Mouse (Mus musculus): Measurements from ENCODE around the gene Fam120b. TPM values are rescaled to one million over a fixed set of nuclear protein-coding genes. Genes with fewer than 3 reads are reported as not detected.

The Fam120b gene
- total RNA-seq (2015) (9.7 and 13.1 TPM in 2 replicates), total RNA-seq (2017) (12.2 and 13.4 TPM in 2 replicates)

- peak; percentile 99 for ATAC-seq (replicated peaks; ENCODE audit: poor library complexity)
These were observed at the start of gene Fam120b for GRCm38 (mm10) chr17:15395997-15396675. Gene Fam120b, plus strand, starts transcription at chr17:15396202.

- ATAC-seq (replicated peaks; ENCODE audit: poor library complexity): no peak
These were observed 45.9 kb upstream of the Fam120b start for GRCm38 (mm10) chr17:15350152-15350551.

- peak; percentile 77 for ATAC-seq (replicated peaks; ENCODE audit: poor library complexity)
These were observed 43.0 kb upstream of the Fam120b start for GRCm38 (mm10) chr17:15352869-15353610.

- no peak for ATAC-seq (replicated peaks; ENCODE audit: poor library complexity)
These were observed 42.0 kb upstream of the Fam120b start for GRCm38 (mm10) chr17:15354006-15354405.

- ATAC-seq (replicated peaks; ENCODE audit: poor library complexity): peak; percentile 54
These were observed 40.9 kb upstream of the Fam120b start for GRCm38 (mm10) chr17:15355072-15355471.

GRCm38 (mm10) chr17:15356526-15356925 is 39.5 kb upstream of the Fam120b start:
- ATAC-seq (replicated peaks; ENCODE audit: poor library complexity): no peak

- no peak for ATAC-seq (replicated peaks; ENCODE audit: poor library complexity)
These were observed 38.9 kb upstream of the Fam120b start for GRCm38 (mm10) chr17:15357071-15357470.

- no peak for ATAC-seq (replicated peaks; ENCODE audit: poor library complexity)
These were observed 32.3 kb upstream of the Fam120b start for GRCm38 (mm10) chr17:15363656-15364055.

GRCm38 (mm10) chr17:15365650-15366049 is 30.4 kb upstream of the Fam120b start:
- ATAC-seq (replicated peaks; ENCODE audit: poor library complexity): no peak

GRCm38 (mm10) chr17:15370401-15370800 is 25.6 kb upstream of the Fam120b start:
- no peak for ATAC-seq (replicated peaks; ENCODE audit: poor library complexity)

GRCm38 (mm10) chr17:15371967-15372835 is 23.8 kb upstream of the Fam120b start:
- ATAC-seq (replicated peaks; ENCODE audit: poor library complexity): no peak

- no peak for ATAC-seq (replicated peaks; ENCODE audit: poor library complexity)
These were observed 22.9 kb upstream of the Fam120b start for GRCm38 (mm10) chr17:15372931-15373652.

GRCm38 (mm10) chr17:15374321-15375141 is 21.5 kb upstream of the Fam120b start:
- no peak for ATAC-seq (replicated peaks; ENCODE audit: poor library complexity)

GRCm38 (mm10) chr17:15375224-15375623 is 20.8 kb upstream of the Fam120b start:
- no peak for ATAC-seq (replicated peaks; ENCODE audit: poor library complexity)

GRCm38 (mm10) chr17:15375701-15376493 is 20.1 kb upstream of the Fam120b start:
- peak; percentile 37 for ATAC-seq (replicated peaks; ENCODE audit: poor library complexity)

- no peak for ATAC-seq (replicated peaks; ENCODE audit: poor library complexity)
These were observed 19.4 kb upstream of the Fam120b start, which contains the start of gene Dll1 for GRCm38 (mm10) chr17:15376494-15377181. Gene Dll1, minus strand, starts transcription at chr17:15376872.

- no peak for ATAC-seq (replicated peaks; ENCODE audit: poor library complexity)
These were observed 18.1 kb upstream of the Fam120b start for GRCm38 (mm10) chr17:15377901-15378300.

GRCm38 (mm10) chr17:15378413-15379109 is 17.4 kb upstream of the Fam120b start:
- no peak for ATAC-seq (replicated peaks; ENCODE audit: poor library complexity)
